Mouse (Mus musculus) left cerebral cortex, adult 11 months (tissue): ENCODE data around the gene Pld6.

Experiments used
- DNase-seq: peaks from one replicate; pipeline ENCODE4 v3.0.0; 2022; ENCODE audit warnings: low spot score

Gene Pld6

GRCm38 (mm10) chr11:59787199-59787781, at the start of gene Pld6:
Pld6 (minus strand) TSS chr11:59787645.
- DNase-seq = no peak

GRCm38 (mm10) chr11:59821625-59822024, 34.2 kb upstream of the Pld6 start:
- no peak for DNase-seq

GRCm38 (mm10) chr11:59817916-59818315, 30.5 kb upstream of the Pld6 start:
- no peak for DNase-seq

GRCm38 (mm10) chr11:59815482-59816065, 28.1 kb upstream of the Pld6 start:
- no peak for DNase-seq

- DNase-seq = no peak
These were observed 27.5 kb upstream of the Pld6 start for GRCm38 (mm10) chr11:59814936-59815335.

- DNase-seq = no peak
These were observed 26.9 kb upstream of the Pld6 start for GRCm38 (mm10) chr11:59814311-59814710.

- no peak for DNase-seq
These were observed 25.8 kb upstream of the Pld6 start for GRCm38 (mm10) chr11:59813276-59813675.

GRCm38 (mm10) chr11:59811211-59811610, 23.8 kb upstream of the Pld6 start:
- no peak for DNase-seq

GRCm38 (mm10) chr11:59810480-59811158, 23.2 kb upstream of the Pld6 start:
- no peak for DNase-seq

- peak; percentile 80 for DNase-seq
These were observed 22.4 kb upstream of the Pld6 start, which contains the start of gene Flcn for GRCm38 (mm10) chr11:59809670-59810474. Flcn (minus strand) TSS chr11:59810016.

- DNase-seq = no peak
These were observed 21.7 kb upstream of the Pld6 start for GRCm38 (mm10) chr11:59809071-59809669.

GRCm38 (mm10) chr11:59808170-59808960, 20.9 kb upstream of the Pld6 start:
- DNase-seq = no peak

GRCm38 (mm10) chr11:59805656-59806055, 18.2 kb upstream of the Pld6 start:
- no peak for DNase-seq

GRCm38 (mm10) chr11:59805256-59805655, 17.8 kb upstream of the Pld6 start:
- DNase-seq = no peak

GRCm38 (mm10) chr11:59804409-59805110, 17.1 kb upstream of the Pld6 start:
- no peak for DNase-seq

- no peak for DNase-seq
These were observed 16.1 kb upstream of the Pld6 start for GRCm38 (mm10) chr11:59803516-59803915.

- DNase-seq = no peak
These were observed 14.4 kb upstream of the Pld6 start for GRCm38 (mm10) chr11:59801881-59802280.

GRCm38 (mm10) chr11:59800412-59800811, 13.0 kb upstream of the Pld6 start:
- DNase-seq = no peak

GRCm38 (mm10) chr11:59793390-59793789, 5.9 kb upstream of the Pld6 start:
- no peak for DNase-seq

- DNase-seq = no peak
These were observed 1.9 kb upstream of the Pld6 start for GRCm38 (mm10) chr11:59789311-59789710.
